Mouse (Mus musculus): ENCODE results near the gene Phc3.

DNA sequence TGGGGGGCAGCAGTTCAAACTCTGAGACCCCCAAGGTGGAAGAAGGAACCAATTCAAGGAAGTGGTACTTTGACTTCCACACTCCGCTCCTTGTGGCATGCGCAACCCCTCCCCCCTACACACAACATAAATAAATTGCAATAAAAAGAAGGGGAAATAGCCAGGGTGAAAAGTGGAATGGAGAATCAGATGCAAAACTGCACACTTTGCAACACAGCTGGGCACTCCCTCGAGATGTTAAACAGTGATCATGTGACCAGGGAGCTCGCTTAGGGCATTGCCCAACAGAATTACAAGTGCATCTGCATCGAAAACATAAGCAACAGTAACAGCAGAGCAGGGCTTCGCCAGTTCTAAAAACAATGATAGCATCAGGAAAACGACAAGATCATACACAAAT is 22.9 kb upstream of the Phc3 start:
- TF ChIP-seq CTCF (IDR thresholded peaks at IDR 0.05; ENCODE audit: control insufficient read depth, insufficient read depth, insufficient read length), result no peak
- no peak for TF ChIP-seq MAX (IDR thresholded peaks at IDR 0.05)
- no peak for TF ChIP-seq MYOD1 (IDR thresholded peaks at IDR 0.05; ENCODE audit: control insufficient read depth, insufficient read length, low read depth)
- no peak for TF ChIP-seq FOSL1 (IDR thresholded peaks at IDR 0.05; ENCODE audit: insufficient read depth, low read length, poor library complexity, severe bottlenecking)

All from C2C12 (cell line).